Mouse (Mus musculus): Measurements from ENCODE around the gene Dand5.
"Not testable (repeated sequence)": the region's sequence is repeated elsewhere in the genome, so short reads cannot be mapped to it uniquely, and the experiment has no call there.

The Dand5 gene

GRCm38 (mm10) chr8:84834866-84835855 lies 12.5 kb upstream of the Dand5 start:
- peak; percentile 72 for DNase-seq (ENCODE audit: low spot score)

- no peak for DNase-seq (ENCODE audit: low spot score)
Observed at GRCm38 (mm10) chr8:84834002-84834865, 11.6 kb upstream of the Dand5 start.

- no peak for DNase-seq (ENCODE audit: low spot score)
Observed at GRCm38 (mm10) chr8:84832759-84833742, 10.4 kb upstream of the Dand5 start.

GRCm38 (mm10) chr8:84832034-84832717 lies 9.6 kb upstream of the Dand5 start:
- DNase-seq (ENCODE audit: low spot score) = no peak

- DNase-seq (ENCODE audit: low spot score) = no peak
Observed at GRCm38 (mm10) chr8:84831490-84831889, 8.9 kb upstream of the Dand5 start, which contains the start of gene Gadd45gip1. Gene Gadd45gip1, plus strand, starts transcription at chr8:84831522.

- DNase-seq (ENCODE audit: low spot score) = not testable (repeated sequence)
Observed at GRCm38 (mm10) chr8:84826518-84826917, 3.9 kb upstream of the Dand5 start.

GRCm38 (mm10) chr8:84825636-84826035 lies 3.0 kb upstream of the Dand5 start:
- DNase-seq (ENCODE audit: low spot score) = no peak

- no peak for DNase-seq (ENCODE audit: low spot score)
Observed at GRCm38 (mm10) chr8:84823653-84824052, 1.0 kb upstream of the Dand5 start.

GRCm38 (mm10) chr8:84816117-84816516 lies 6.5 kb downstream of the Dand5 start:
- no peak for DNase-seq (ENCODE audit: low spot score)

- DNase-seq (ENCODE audit: low spot score) = peak; percentile 92
Observed at GRCm38 (mm10) chr8:84815547-84815946, 7.1 kb downstream of the Dand5 start.

- no peak for DNase-seq (ENCODE audit: low spot score)
Observed at GRCm38 (mm10) chr8:84814555-84815441, 7.8 kb downstream of the Dand5 start.

GRCm38 (mm10) chr8:84814240-84814554 lies 8.4 kb downstream of the Dand5 start:
- DNase-seq (ENCODE audit: low spot score) = no peak

GRCm38 (mm10) chr8:84813830-84814229 lies 8.8 kb downstream of the Dand5 start:
- no peak for DNase-seq (ENCODE audit: low spot score)

GRCm38 (mm10) chr8:84813059-84813458 lies 9.6 kb downstream of the Dand5 start:
- peak; percentile 88 for DNase-seq (ENCODE audit: low spot score)

GRCm38 (mm10) chr8:84811303-84811702 lies 11.3 kb downstream of the Dand5 start:
- DNase-seq (ENCODE audit: low spot score) = no peak

GRCm38 (mm10) chr8:84810896-84811295 lies 11.7 kb downstream of the Dand5 start:
- peak; percentile 98 for DNase-seq (ENCODE audit: low spot score)

GRCm38 (mm10) chr8:84809941-84810280 lies 12.7 kb downstream of the Dand5 start:
- DNase-seq (ENCODE audit: low spot score) = no peak

- no peak for DNase-seq (ENCODE audit: low spot score)
Observed at GRCm38 (mm10) chr8:84809109-84809940, 13.3 kb downstream of the Dand5 start.

- no peak for DNase-seq (ENCODE audit: low spot score)
Observed at GRCm38 (mm10) chr8:84806031-84806430, 16.6 kb downstream of the Dand5 start.

Measured in layer of hippocampus, adult 9-10 months (tissue).